Mouse (Mus musculus): ENCODE data around the gene Nckap5l. TPM values are rescaled to one million over a fixed set of nuclear protein-coding genes. Genes with fewer than 3 reads are reported as not detected.
A peak's percentile ranks its signal among the peaks of the same experiment; 100 is the strongest.

Gene Nckap5l
- total RNA-seq, 2 experiments from 2014 or later, result 17.1 to 18.5 TPM

- no peak for TF ChIP-seq CTCF (conservative IDR thresholded peaks at IDR 0.05)
- Histone ChIP-seq H3K27ac (peak overlapping the region; percentile 36; the same call in 1 of the 2 replicates), H3K4me3 (no peak overlapping the region)
- no peak for DNase-seq (ENCODE audit: low spot score in 2 of 2)
These were observed 18.4 kb downstream of the Nckap5l start for GRCm38 (mm10) chr15:99438966-99439698.

- Histone ChIP-seq H3K4me3 (no peak overlapping the region), H3K27ac (no peak overlapping the region)
- TF ChIP-seq CTCF (conservative IDR thresholded peaks at IDR 0.05), result no peak
- no peak for DNase-seq (ENCODE audit: low spot score in 2 of 2)
These were observed 23.6 kb downstream of the Nckap5l start for GRCm38 (mm10) chr15:99433913-99434312.

GRCm38 (mm10) chr15:99433081-99433718 lies 24.3 kb downstream of the Nckap5l start:
- Histone ChIP-seq H3K27ac (no peak overlapping the region), H3K4me3 (no peak overlapping the region)
- no peak for TF ChIP-seq CTCF (conservative IDR thresholded peaks at IDR 0.05)
- no peak for DNase-seq (ENCODE audit: low spot score in 2 of 2)

- no peak for TF ChIP-seq CTCF (conservative IDR thresholded peaks at IDR 0.05)
- Histone ChIP-seq H3K4me3 (no peak overlapping the region), H3K27ac (no peak overlapping the region)
- DNase-seq (ENCODE audit: low spot score in 2 of 2), result no peak
These were observed 25.6 kb downstream of the Nckap5l start for GRCm38 (mm10) chr15:99431967-99432366.

GRCm38 (mm10) chr15:99431504-99431903 lies 26.0 kb downstream of the Nckap5l start:
- Histone ChIP-seq H3K4me3 (no peak overlapping the region), H3K27ac (no peak overlapping the region)
- DNase-seq (ENCODE audit: low spot score in 2 of 2), result no peak
- TF ChIP-seq CTCF (conservative IDR thresholded peaks at IDR 0.05), result no peak

- H3K27ac ChIP-seq, result no peak overlapping the region
- no peak for TF ChIP-seq CTCF (conservative IDR thresholded peaks at IDR 0.05)
- no peak overlapping the region for H3K4me3 ChIP-seq
- DNase-seq (ENCODE audit: low spot score in 2 of 2), result no peak
These were observed 26.5 kb downstream of the Nckap5l start for GRCm38 (mm10) chr15:99431063-99431462.

- no peak overlapping the region for H3K27ac ChIP-seq
- H3K4me3 ChIP-seq, result no peak overlapping the region
- TF ChIP-seq CTCF (conservative IDR thresholded peaks at IDR 0.05), result no peak
- DNase-seq (ENCODE audit: low spot score in 2 of 2), result no peak
These were observed 27.2 kb downstream of the Nckap5l start for GRCm38 (mm10) chr15:99430394-99430793.

- TF ChIP-seq CTCF (conservative IDR thresholded peaks at IDR 0.05), result no peak
- no peak for DNase-seq (ENCODE audit: low spot score in 2 of 2)
- no peak overlapping the region for H3K4me3 ChIP-seq
- H3K27ac ChIP-seq, result no peak overlapping the region
These were observed 33.7 kb downstream of the Nckap5l start for GRCm38 (mm10) chr15:99423884-99424283.

GRCm38 (mm10) chr15:99423131-99423530 lies 34.4 kb downstream of the Nckap5l start:
- no peak for DNase-seq (ENCODE audit: low spot score in 2 of 2)
- no peak for TF ChIP-seq CTCF (conservative IDR thresholded peaks at IDR 0.05)
- Histone ChIP-seq H3K27ac (no peak overlapping the region), H3K4me3 (no peak overlapping the region)

- TF ChIP-seq CTCF (conservative IDR thresholded peaks at IDR 0.05), result peak; percentile 9; the same call in 1 of the 2 replicates
These were observed 35.0 kb downstream of the Nckap5l start for GRCm38 (mm10) chr15:99422551-99422950.

GRCm38 (mm10) chr15:99421676-99422075 lies 35.9 kb downstream of the Nckap5l start:
- no peak for TF ChIP-seq CTCF (conservative IDR thresholded peaks at IDR 0.05)
- H3K27ac ChIP-seq, result no peak overlapping the region
- no peak for DNase-seq (ENCODE audit: low spot score in 2 of 2)
- no peak overlapping the region for H3K4me3 ChIP-seq

More at GRCm38 (mm10) chr15:99422551-99422950, 35.0 kb downstream of the Nckap5l start:
- H3K4me3 ChIP-seq, result no peak overlapping the region
- DNase-seq (ENCODE audit: low spot score in 2 of 2), result no peak
- H3K27ac ChIP-seq, result no peak overlapping the region

- DNase-seq (ENCODE audit: low spot score in 2 of 2), result no peak
- no peak for TF ChIP-seq CTCF (conservative IDR thresholded peaks at IDR 0.05)
- H3K27ac ChIP-seq, result peak overlapping the region; percentile 57
These were observed 36.4 kb downstream of the Nckap5l start for GRCm38 (mm10) chr15:99421152-99421551.

GRCm38 (mm10) chr15:99420521-99421014 lies 37.0 kb downstream of the Nckap5l start:
- Histone ChIP-seq H3K27ac (peak overlapping the region; percentile 57), H3K4me3 (no peak overlapping the region; the same call in 1 of the 2 replicates)
- DNase-seq (ENCODE audit: low spot score in 2 of 2), result no peak
- no peak for TF ChIP-seq CTCF (conservative IDR thresholded peaks at IDR 0.05)

More at GRCm38 (mm10) chr15:99421152-99421551, 36.4 kb downstream of the Nckap5l start:
- no peak overlapping the region for H3K4me3 ChIP-seq
